Mouse (Mus musculus): ENCODE results near the gene Dusp22.

DNA sequence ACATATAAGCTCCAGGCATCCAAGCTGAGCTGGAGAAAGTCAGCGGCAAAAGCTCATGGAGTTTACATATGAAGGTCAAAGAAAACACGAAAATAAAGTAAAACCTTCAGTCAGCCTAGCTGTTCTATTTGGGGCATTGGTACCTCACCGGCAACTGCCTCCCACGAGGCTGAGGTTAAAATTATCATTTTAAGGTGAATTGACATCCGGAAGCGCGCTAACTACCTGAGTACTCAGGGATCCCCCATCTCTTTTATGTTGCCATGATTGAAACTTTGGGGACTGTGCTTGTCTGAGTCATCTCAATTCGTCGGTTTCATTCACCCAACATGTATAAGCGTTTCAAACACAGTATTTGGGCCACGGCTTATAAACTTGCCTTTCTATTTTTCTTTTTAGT lies 88.5 kb downstream of the Dusp22 start:
- TF ChIP-seq POLR2A (IDR thresholded peaks at IDR 0.05; ENCODE audit: borderline replicate concordance, extremely low read depth, low read depth, low read length) (no peak), CTCF (IDR thresholded peaks at IDR 0.05; ENCODE audit: insufficient read depth, low read length) (no peak)

Data from lung, adult 2 months (tissue).